Mouse (Mus musculus): ENCODE results near the gene Ryk.

Gene Ryk

DNA sequence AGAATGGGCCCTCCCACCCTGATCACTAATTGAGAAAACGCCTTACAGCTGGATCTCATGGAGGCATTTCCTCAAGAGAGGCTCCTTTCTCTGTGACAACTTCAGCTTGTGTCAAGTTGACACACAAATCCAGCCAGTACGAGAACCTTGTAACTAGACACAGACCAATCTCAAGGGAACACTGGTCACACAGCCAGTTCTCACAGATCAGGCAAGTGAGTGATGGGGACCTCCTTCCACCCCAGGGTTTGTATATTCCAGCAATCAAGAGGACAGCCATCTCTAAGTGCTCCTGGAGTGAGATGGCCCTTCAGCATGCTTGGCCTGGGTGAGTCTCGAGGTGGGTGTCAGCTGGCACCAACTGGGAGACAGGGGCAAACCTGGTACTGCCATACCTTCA is 121.1 kb downstream of the Ryk start:
- no peak for DNase-seq

Data from spleen, adult 18-20 months (tissue).